8 mouse cellular contexts compared by ENCODE assay signal in the genomic region with DNA sequence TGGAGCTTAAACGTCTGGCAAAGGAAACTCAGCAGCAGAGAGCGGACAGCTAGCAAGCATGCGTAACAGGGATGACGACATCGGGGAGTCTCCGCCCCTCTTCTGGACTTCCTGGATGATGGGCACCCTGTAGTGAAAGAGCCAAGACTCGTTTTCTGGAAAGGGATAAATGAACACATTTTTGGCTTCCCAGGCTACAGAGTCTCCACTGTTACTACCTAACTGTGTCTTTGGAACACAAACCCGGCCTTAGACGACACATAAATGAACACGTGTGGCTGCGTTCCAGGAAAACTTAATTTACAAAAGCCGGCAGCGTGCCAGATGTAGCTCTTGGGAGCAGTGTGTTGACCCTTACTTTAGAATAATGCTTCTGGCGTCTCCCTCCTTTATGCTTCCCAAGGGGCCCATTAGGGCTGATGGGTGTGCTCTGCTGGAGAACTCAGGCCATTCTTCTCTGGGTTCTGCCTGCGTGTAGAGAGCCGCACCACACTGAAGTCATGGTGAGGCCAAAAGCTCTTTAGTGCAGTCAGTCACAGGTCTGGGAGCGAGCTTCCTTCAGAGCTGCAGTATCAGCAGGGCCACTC.
A peak's percentile ranks its signal among the peaks of the same experiment; 100 is the strongest.
DNase-seq lines count a peak whose midpoint lies in the region; ATAC-seq lines count a peak whose summit lies in the region.

No protein-coding gene starts in this region.

- H3K9ac ChIP-seq in limb, embryonic 13.5 days, result no peak overlapping the region

- WGBS in limb, embryonic 13.5 days, result 18% methylated on average over 17 of the region's 17 CpGs

- H3K4me2 ChIP-seq in limb, embryonic 13.5 days (replicated peaks), result peak overlapping the region; percentile 49

- H3K9me3 ChIP-seq in limb, embryonic 13.5 days, result 0 out of 2 replicates have a peak, but pooled peaks cover 6% of the 10 kb centered on the region

- peak overlapping the region; percentile 94 for H3K27ac ChIP-seq in limb, embryonic 13.5 days

- H3K27me3 ChIP-seq in limb, embryonic 13.5 days, result no peaks in the 10 kb centered on the region

- H3K4me1 ChIP-seq in limb, embryonic 13.5 days, result peaks cover 74% of the 10 kb centered on the region

- no peaks in the 10 kb centered on the region for H3K36me3 ChIP-seq in limb, embryonic 13.5 days

- DNase-seq in cerebellum, postnatal 25 days, result peak; percentile 16 to 26
- no peak for DNase-seq in cerebellum, adult 8-10 months
- peak; percentile 65 to 74 for DNase-seq in adrenal gland, postnatal 36 days
- peak; percentile 41 to 76 for DNase-seq in gastrocnemius, postnatal 4 days (ENCODE audit: low spot score in 2 of 2)
- peak; percentile 68 for DNase-seq in kidney, adult 11 months
- DNase-seq in ovary, postnatal 10 days (ENCODE audit: low spot score), result peak; percentile 41
- DNase-seq in T-cell, adult 2 months (ENCODE audit: low spot score), result no peak

- peak overlapping the region; percentile 3; the same call in 1 of the 2 replicates for H3K4me3 ChIP-seq in limb, embryonic 13.5 days

- peak; percentile 88 for ATAC-seq in limb, embryonic 13.5 days (ENCODE audit: low FRiP score, low read depth)

Comparison
In these comparisons a context has a peak if more than half of its experiments do, and no peak if none do; other contexts are left out.
1. DNase-seq: peak in cerebellum, postnatal 25 days (2 of 2), adrenal gland, postnatal 36 days (2 of 2), gastrocnemius, postnatal 4 days (2 of 2), kidney, adult 11 months (single experiment) and ovary, postnatal 10 days (single experiment); none in cerebellum, adult 8-10 months (single experiment) and T-cell, adult 2 months (single experiment).